Mouse (Mus musculus) mature B cell (primary cell): ENCODE results near the gene Mms19.

ENCODE experiments used
- in situ Hi-C: fragments of 300-500 bp; cut with MboI; formaldehyde crosslinking; loops from 2 replicates; pipeline ENCODE4 v1.14.3; 2019

Gene Mms19

GRCm38 (mm10) chr19:41998770-41999548, 18.0 kb upstream of the Mms19 start:
- in situ Hi-C loops, result no loop called here

- in situ Hi-C loops, result no loop called here
Observed at GRCm38 (mm10) chr19:41997090-41997489, 16.1 kb upstream of the Mms19 start.

DNA sequence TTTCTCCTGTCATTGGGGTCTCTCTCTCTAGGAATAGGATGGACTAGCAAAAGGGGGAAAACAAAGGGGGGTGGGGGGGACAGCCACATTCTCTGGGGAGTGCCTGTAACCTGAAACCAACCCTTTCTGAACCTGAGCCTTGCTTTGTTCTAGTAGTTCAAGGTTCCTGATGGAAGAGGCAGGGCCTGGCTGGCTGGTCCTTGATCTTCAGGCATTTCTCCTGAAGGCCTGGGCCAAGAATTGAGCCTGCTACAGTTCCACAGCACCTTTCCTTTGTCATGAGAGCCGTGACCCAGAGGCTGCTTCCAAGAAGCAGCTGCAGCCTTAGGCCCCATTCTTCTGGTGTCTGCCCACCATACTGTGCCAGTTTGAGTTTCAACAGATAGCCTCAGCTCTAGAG, 14.5 kb upstream of the Mms19 start:
- in situ Hi-C loops, result no loop called here

GRCm38 (mm10) chr19:41994023-41994422, 13.1 kb upstream of the Mms19 start:
- in situ Hi-C loops, result no loop called here

GRCm38 (mm10) chr19:41993484-41993883, 12.5 kb upstream of the Mms19 start:
- in situ Hi-C loops, result no loop called here

DNA sequence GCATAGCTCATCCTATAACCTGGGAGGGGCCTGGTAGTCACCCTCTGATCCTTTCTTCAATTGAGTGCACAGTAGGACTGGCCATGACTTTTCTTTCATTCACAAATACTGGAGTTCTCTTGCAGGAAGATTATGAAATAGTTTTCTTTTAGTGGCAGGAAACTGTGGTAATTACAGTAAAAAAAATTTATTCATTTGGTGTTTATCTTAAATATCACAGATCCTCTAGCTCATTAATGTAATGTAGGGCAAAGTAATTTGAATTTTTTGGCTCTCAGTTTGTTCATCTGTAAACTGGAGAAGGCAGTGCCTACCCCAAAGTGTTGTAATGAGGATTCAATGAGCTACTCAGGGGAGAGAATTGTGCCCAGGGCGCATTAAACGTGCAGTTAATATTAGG, 12.0 kb upstream of the Mms19 start:
- in situ Hi-C loops, result no loop called here

DNA sequence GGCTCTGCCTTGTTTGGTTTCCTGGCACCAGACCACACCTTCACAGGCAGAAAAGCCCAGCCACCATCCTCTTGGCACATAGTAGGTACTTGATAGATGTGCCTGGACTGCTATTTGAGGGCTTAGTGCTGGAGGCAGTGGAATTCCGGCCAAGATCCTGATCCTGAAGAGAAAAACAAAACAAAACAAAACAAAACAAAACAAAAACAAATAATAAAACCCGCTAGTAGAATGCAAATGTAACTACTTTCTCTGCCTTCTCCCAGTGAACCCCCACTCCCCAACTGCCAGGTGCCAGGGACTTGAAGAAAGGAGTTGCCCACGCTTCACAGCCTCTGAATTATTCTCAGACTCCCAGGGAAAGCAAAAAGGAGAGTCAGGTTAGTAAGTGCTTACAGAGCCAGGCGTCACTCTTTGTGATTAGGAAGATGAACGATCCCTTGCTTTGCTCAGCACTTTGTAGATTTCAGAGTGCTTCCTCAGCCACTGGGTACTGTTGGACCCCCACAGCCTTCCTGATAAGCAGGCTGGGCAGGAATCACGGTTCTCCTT, 11.0 kb upstream of the Mms19 start:
- in situ Hi-C loops, result no loop called here

DNA sequence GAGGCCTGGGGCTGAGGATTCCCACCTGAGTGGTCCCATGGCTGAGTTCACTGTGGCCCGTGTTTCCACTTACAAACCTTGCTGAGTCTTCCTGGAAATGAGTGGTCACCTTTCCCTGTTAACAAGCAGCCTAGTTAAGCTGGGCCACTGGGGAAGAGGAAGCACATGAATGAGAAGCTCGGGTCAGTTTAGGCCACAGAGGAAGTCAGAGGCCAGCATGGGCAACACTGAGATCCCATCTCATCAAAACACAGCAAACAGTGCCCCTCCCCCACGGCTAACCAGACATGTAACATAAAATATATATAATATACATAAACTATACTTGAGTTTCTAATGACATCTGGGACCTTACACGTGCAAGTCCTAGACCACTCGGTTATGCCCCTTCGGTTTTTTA, 8.9 kb upstream of the Mms19 start:
- in situ Hi-C loops, result no loop called here

DNA sequence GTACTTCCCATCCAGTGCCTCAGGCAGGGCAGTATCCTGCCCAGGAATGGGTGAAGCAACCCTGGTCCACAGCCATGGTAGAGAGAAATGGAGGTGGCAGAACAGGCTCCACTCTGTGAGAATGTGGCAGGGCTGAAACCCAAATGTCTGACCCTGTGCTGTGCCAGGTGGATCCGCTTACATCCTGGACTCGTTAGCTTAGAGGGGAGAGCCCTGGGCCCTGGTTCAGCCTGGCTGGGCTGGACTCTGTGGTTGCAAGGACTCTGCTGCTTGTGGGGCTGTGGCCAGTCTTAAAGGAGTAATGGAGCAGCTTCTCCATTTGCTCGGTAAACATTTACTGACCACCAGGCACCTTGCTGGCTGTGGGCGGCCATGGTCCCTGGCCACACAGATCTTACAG, 6.2 kb upstream of the Mms19 start:
- in situ Hi-C loops, result no loop called here

DNA sequence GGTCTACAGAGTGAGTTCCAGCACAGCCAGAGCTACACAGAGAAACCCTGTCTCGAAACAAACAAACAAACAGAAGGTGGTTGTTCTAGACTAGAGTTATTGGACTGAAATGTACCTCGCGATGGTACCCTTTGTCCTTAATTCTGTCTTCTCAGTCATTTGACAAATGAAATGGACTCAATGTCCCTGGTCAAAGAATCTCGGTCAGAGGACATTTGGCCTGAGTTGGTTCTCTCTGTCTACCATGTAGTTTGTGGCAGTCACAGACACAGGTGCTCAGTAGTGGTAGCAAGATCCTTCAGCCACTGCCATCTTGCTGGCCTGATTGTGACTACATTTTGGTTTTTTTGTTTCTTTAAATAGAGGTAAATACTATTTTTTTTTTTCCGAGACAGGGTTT, 5.0 kb upstream of the Mms19 start:
- in situ Hi-C loops, result no loop called here

GRCm38 (mm10) chr19:41982791-41983150, 1.8 kb upstream of the Mms19 start:
- in situ Hi-C loops, result no loop called here

GRCm38 (mm10) chr19:41981931-41982790, 1.2 kb upstream of the Mms19 start:
- in situ Hi-C loops, result no loop called here

- in situ Hi-C loops, result no loop called here
Observed at GRCm38 (mm10) chr19:41981595-41981927, 604 bp upstream of the Mms19 start, which contains the start of gene Ubtd1. TSS of gene Ubtd1 (plus strand) at chr19:41981763.

- in situ Hi-C loops, result no loop called here
Observed at GRCm38 (mm10) chr19:41980422-41980818, 537 bp downstream of the Mms19 start.

- in situ Hi-C loops, result no loop called here
Observed at GRCm38 (mm10) chr19:41973891-41974794, 6.8 kb downstream of the Mms19 start.

DNA sequence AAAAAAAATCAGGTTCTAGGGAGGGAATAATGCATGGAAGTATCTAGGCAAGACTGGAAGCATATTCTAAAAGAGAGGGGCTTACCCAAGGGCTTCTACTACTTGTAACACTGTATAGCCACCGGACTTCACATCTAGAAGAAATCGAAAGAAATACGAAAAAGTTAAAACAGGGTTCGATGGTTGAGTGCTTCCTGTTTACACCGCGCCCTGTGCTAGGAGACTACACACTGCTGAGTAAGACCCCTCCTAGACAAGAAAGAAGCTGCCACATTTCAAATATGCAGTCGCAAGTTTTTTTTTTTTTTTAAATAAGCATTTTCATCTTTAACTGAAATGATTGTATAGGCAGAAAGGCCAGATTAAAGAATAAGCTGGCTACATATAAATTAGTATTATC, 11.3 kb downstream of the Mms19 start:
- in situ Hi-C loops, result no loop called here

GRCm38 (mm10) chr19:41953574-41953973, 27.4 kb downstream of the Mms19 start:
- in situ Hi-C loops, result no loop called here

GRCm38 (mm10) chr19:41952287-41952686, 28.7 kb downstream of the Mms19 start:
- in situ Hi-C loops, result no loop called here

- in situ Hi-C loops, result no loop called here
Observed at GRCm38 (mm10) chr19:41943841-41944240, 37.1 kb downstream of the Mms19 start.

DNA sequence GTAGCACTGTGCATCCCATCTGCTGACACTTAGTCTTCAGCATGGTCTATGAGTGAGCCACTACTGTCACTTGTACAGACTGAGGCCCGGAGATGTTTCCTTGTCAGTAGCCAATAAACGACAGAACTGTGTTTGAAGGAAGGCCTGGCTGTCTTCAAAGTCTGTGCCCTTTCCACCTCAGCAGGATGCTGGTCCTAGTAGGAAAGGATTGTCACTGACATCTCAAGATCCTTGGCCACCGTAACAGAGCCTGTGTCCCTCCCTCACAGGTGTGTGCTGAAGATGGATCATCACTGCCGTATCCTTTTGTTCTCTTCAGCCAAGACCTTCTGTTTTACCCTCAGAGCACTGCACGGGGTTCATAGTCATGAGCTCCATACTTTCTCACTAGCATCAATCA, 42.4 kb downstream of the Mms19 start:
- in situ Hi-C loops, result no loop called here

DNA sequence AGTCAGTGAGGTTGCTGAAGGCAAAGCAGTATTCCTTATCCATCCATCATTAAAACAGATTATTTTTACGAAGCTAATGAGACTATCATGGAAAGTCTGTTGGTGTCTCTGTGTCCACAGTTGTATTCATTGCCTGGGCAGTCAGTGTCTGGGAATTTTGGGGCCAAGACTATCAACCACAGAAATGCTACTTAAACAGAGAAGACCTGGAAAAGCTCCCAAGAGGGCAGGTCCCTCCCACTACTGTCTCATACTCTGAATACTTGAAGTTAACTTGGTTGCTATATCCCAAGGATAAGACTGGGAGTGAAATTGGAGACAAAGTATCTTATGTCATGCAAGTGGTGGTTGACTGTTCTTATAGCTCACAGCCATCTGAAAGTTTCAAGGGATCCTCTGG, 45.0 kb downstream of the Mms19 start:
- in situ Hi-C loops, result no loop called here

DNA sequence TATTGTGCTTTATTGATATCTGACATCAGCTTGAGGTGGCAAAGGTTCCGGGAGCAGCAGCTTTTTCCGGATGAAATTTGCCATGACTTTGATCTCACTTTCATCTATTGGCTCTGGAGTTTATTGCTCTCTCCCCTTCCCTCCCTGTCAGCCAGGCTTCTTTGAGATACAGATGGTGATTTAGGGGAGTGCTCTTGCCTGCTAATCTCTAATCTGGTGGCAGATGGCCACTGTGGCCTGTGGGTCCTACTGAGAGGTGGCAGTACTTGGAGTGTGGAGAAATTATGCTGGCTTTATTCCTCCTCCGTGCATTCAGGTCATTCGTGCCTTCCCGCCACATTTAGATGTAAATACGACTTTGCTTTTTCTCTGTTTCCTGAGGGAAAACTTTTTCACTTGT, 46.8 kb downstream of the Mms19 start:
- in situ Hi-C loops, result no loop called here
